Mouse (Mus musculus): ENCODE results near the gene Fhdc1.

- TF ChIP-seq CTCF (IDR thresholded peaks at IDR 0.05; ENCODE audit: low read depth, low read length) (no peak), POLR2A (IDR thresholded peaks at IDR 0.05; ENCODE audit: extremely low read depth, insufficient read depth, low read length) (no peak)
These were observed 19.7 kb downstream of the Fhdc1 start for GRCm38 (mm10) chr3:84460499-84460898.

All from liver, adult 2 months (tissue).